ENCODE assay signal across 14 mouse cellular contexts in genomic region chr7:109637391-109637790, GRCm38 (mm10).
DNase-seq lines count a peak whose midpoint lies in the region; ATAC-seq and TF ChIP-seq lines count a peak whose summit lies in the region.
"Had no signal": no experiment of that assay in that cellular context is flagged by ENCODE, and none has a peak within 500 bp of the region (broad histone marks: within the 10 kb centered on the region; RNA-seq: fewer than 3 reads in every experiment).

No protein-coding gene starts in this region.

- H3K27ac ChIP-seq in liver, postnatal 0 days (ENCODE audit: low read depth), result peak overlapping the region; percentile 60

- no peak for ATAC-seq in erythroblast, adult 5-6 weeks (replicated peaks; ENCODE audit: low FRiP score, poor library complexity, severe bottlenecking)
- no peak for ATAC-seq in liver, postnatal 0 days
- ATAC-seq: CD4-positive, CD25-positive, alpha-beta regulatory T cell, adult 4 months had no signal

- no peak for TF ChIP-seq CTCF in liver, postnatal 0 days (IDR thresholded peaks at IDR 0.05; ENCODE audit: low read depth)

- peak overlapping the region; percentile 59 for H3K4me3 ChIP-seq in erythroblast, embryonic 14.5 days (replicated peaks)
- H3K4me3 ChIP-seq in liver, postnatal 0 days (ENCODE audit: low read depth, low read length), result no peak overlapping the region
- H3K4me3 ChIP-seq: forebrain, embryonic 10.5 days had no signal

- no peak for TF ChIP-seq EP300 in liver, postnatal 0 days (IDR thresholded peaks at IDR 0.05; ENCODE audit: low read depth)

- peaks cover 68% of the 10 kb centered on the region for H3K4me1 ChIP-seq in erythroblast, embryonic 14.5 days (ENCODE audit: control insufficient read depth)
- H3K4me1 ChIP-seq in liver, postnatal 0 days (ENCODE audit: insufficient read depth), result peaks cover 30% of the 10 kb centered on the region

- H3K27me3 ChIP-seq in erythroblast, embryonic 14.5 days (ENCODE audit: control insufficient read depth), result no peaks in the 10 kb centered on the region
- H3K27me3 ChIP-seq in liver, postnatal 0 days (ENCODE audit: insufficient read depth, low read length), result no peaks in the 10 kb centered on the region

- 58% methylated on average over 5 of the region's 5 CpGs for WGBS in liver, postnatal 0 days (ENCODE audit: insufficient replicate concordance)

- peak; percentile 23 to 65 for DNase-seq in lung, adult 18-20 months
- no peak for DNase-seq in lung, postnatal 25 days (ENCODE audit: low spot score)
- DNase-seq in fibroblast of lung, adult 2 months (ENCODE audit: low read depth), result peak; percentile 70
- no peak for DNase-seq in liver, postnatal 0 days
- no peak for DNase-seq in spleen, postnatal 4 days (ENCODE audit: low spot score in 2 of 2)
- DNase-seq in embryo, embryonic 11 days, result no peak
- DNase-seq: cerebellum, postnatal 14 days; gastrocnemius, postnatal 14 days; kidney, postnatal 25 days; thymus, adult 18-20 months had no signal

- H3K9ac ChIP-seq in liver, postnatal 0 days (replicated peaks), result no peak overlapping the region

- H3K36me3 ChIP-seq in erythroblast, embryonic 14.5 days (ENCODE audit: control insufficient read depth), result peaks cover 7% of the 10 kb centered on the region
- H3K36me3 ChIP-seq in liver, postnatal 0 days (replicated peaks; ENCODE audit: insufficient read depth, low read length), result no peaks in the 10 kb centered on the region
- H3K36me3 ChIP-seq: forebrain, embryonic 10.5 days had no signal

- peak overlapping the region; percentile 50; the same call in 1 of the 2 replicates for H3K4me2 ChIP-seq in liver, postnatal 0 days (ENCODE audit: low read depth, low read length)

- H3K9me3 ChIP-seq in erythroblast, embryonic 14.5 days (ENCODE audit: control insufficient read depth, low read length), result no peaks in the 10 kb centered on the region
- H3K9me3 ChIP-seq in liver, postnatal 0 days (ENCODE audit: low read length), result no peaks in the 10 kb centered on the region
- H3K9me3 ChIP-seq: forebrain, embryonic 10.5 days had no signal

Comparison
In these comparisons a context has a peak if more than half of its experiments do, and no peak if none do; other contexts are left out.
1. DNase-seq: peak in lung, adult 18-20 months (2 of 2) and fibroblast of lung, adult 2 months (single experiment); none in lung, postnatal 25 days (single experiment), liver, postnatal 0 days (single experiment), spleen, postnatal 4 days (0 of 2) and embryo, embryonic 11 days (single experiment).